8 mouse cellular contexts compared by ENCODE assay signal in the genomic region with DNA sequence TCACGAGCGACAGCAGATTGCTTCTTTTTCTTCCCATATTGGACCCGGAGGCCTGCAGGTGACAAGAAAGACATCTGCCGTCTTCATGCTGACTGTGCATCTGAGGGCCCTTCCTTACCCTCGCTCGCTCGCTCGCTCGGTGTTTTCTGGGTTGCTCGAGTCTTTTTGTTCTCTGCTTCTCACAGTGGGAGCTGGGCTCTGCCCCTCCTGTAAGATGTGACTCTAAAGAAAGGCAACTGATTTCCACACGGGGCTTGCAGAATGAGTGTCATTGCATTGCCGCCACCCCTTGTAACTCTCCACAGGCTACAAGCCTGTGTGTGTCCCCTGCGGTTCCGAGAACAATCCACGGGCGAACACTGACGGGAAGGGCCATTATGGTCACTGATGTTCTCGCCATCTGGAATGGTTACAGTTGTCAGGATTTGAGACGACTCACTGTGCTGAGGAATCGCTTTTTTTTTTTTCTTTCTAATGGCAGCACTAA.
A peak's percentile ranks its signal among the peaks of the same experiment; 100 is the strongest.
DNase-seq lines count a peak whose midpoint lies in the region; ATAC-seq lines count a peak whose summit lies in the region.

No protein-coding gene starts in this region.

- H3K4me3 ChIP-seq in intestine, embryonic 14.5 days (ENCODE audit: low read depth, low read length): peak overlapping the region; percentile 4; the same call in 1 of the 2 replicates

- no peaks in the 10 kb centered on the region for H3K27me3 ChIP-seq in intestine, embryonic 14.5 days (replicated peaks; ENCODE audit: control insufficient read depth, insufficient read depth, low read length)

- peaks cover 6% of the 10 kb centered on the region for H3K4me1 ChIP-seq in intestine, embryonic 14.5 days (replicated peaks; ENCODE audit: control insufficient read depth, insufficient read depth, low read length)

- no peak for ATAC-seq in intestine, embryonic 14.5 days (replicated peaks; ENCODE audit: low FRiP score, low TSS enrichment, low read depth)
- no peak for ATAC-seq in monocyte, adult 5-6 weeks (replicated peaks; ENCODE audit: insufficient number of reproducible peaks, low FRiP score, low TSS enrichment, poor library complexity, severe bottlenecking)

- intact Hi-C loops in heart, postnatal 10 days (cut with DNase I): no loop called here

- WGBS in intestine, embryonic 14.5 days: 10% methylated on average over 20 of the region's 20 CpGs

- H3K4me2 ChIP-seq in intestine, embryonic 14.5 days (ENCODE audit: low read length): peak overlapping the region; percentile 40

- H3K27ac ChIP-seq in intestine, embryonic 14.5 days (ENCODE audit: low read depth): no peak overlapping the region

- peak; percentile 71 for DNase-seq in heart, adult 11 months
- no peak for DNase-seq in heart, postnatal 10 days
- DNase-seq in CD4-positive, CD25-positive, alpha-beta regulatory T cell, adult 2 months (ENCODE audit: low read depth, low spot score): peak; percentile 45
- peak; percentile 57 for DNase-seq in embryo, embryonic 10.5 days (ENCODE audit: low spot score)
- DNase-seq in intestine, embryonic 14.5 days (ENCODE audit: low spot score): peak; percentile 63
- peak; percentile 51 for DNase-seq in neural tube, embryonic 10.5 days (ENCODE audit: extremely low spot score, low spot score)
- DNase-seq in kidney, adult 11 months: no peak

- H3K9me3 ChIP-seq in intestine, embryonic 14.5 days (ENCODE audit: control insufficient read depth, low read length): no peaks in the 10 kb centered on the region

- H3K9ac ChIP-seq in intestine, embryonic 14.5 days (ENCODE audit: low read length): no peak overlapping the region

- H3K36me3 ChIP-seq in intestine, embryonic 14.5 days (ENCODE audit: control insufficient read depth, insufficient read depth, low read length): no peaks in the 10 kb centered on the region

Comparison
In these comparisons a context has a peak if more than half of its experiments do, and no peak if none do; other contexts are left out.
1. DNase-seq: peak in heart, adult 11 months (single experiment), CD4-positive, CD25-positive, alpha-beta regulatory T cell, adult 2 months (single experiment), embryo, embryonic 10.5 days (single experiment), intestine, embryonic 14.5 days (single experiment) and neural tube, embryonic 10.5 days (single experiment); none in heart, postnatal 10 days (0 of 2) and kidney, adult 11 months (single experiment).